Mouse (Mus musculus) small intestine, adult 2 months (tissue): ENCODE measurements around the gene Rbms2.

Experiments used
- CTCF ChIP-seq: fragments of 200-500 bp; IDR thresholded peaks from 2 replicates; pipeline ENCODE4 v1.5.1; 2012; ENCODE audit warnings: low read depth, mild to moderate bottlenecking, control low read depth, inconsistent platforms, low read length, moderate library complexity, mixed read lengths; ENCODE audit not compliant: insufficient replicate concordance, insufficient read length; ENCODE audit errors: extremely low read depth
- POLR2A ChIP-seq: fragments of 200-500 bp; IDR thresholded peaks from 2 replicates; pipeline ENCODE4 v1.6.1; 2012; ENCODE audit warnings: low read depth, mild to moderate bottlenecking, control low read depth, inconsistent platforms, low read length, moderate library complexity

- TF ChIP-seq CTCF, result no peak
- TF ChIP-seq POLR2A, result no peak; the same call in 1 of the 2 replicates
Measured at GRCm38 (mm10) chr10:128097587-128097971, 82.5 kb downstream of the Rbms2 start.
